Mouse (Mus musculus) liver, adult 2 months (tissue): ENCODE results near the gene Pptc7. TPM values are rescaled to one million over a fixed set of nuclear protein-coding genes. Genes with fewer than 3 reads are reported as not detected.

Experiments
- DNase-seq: peaks from one replicate; pipeline ENCODE4 v3.0.0-alpha.2; 2011; ENCODE audit warnings: low read depth, low spot score; ENCODE audit errors: extremely low read depth
- H3K27ac ChIP-seq: fragments of 200-500 bp; replicated peaks from 2 replicates; pipeline ENCODE4 v1.5.1; 2012; ENCODE audit warnings: low read depth, mild to moderate bottlenecking, control low read depth, inconsistent platforms, low read length; ENCODE audit not compliant: insufficient read depth
- H3K27me3 ChIP-seq: fragments of 200-500 bp; 2 replicates; pipeline ENCODE4 v1.6.1; 2012; ENCODE audit warnings: mild to moderate bottlenecking, moderate library complexity, low read length, inconsistent platforms; ENCODE audit not compliant: control insufficient read depth, insufficient read depth
- H3K36me3 ChIP-seq: fragments of 200-500 bp; 2 replicates; pipeline ENCODE4 v1.6.1; 2012; ENCODE audit warnings: low read length, inconsistent platforms; ENCODE audit not compliant: control insufficient read depth, insufficient read depth
- H3K4me1 ChIP-seq: fragments of 200-500 bp; 2 replicates; pipeline ENCODE4 v1.6.1; 2011; ENCODE audit warnings: low read length; ENCODE audit not compliant: control insufficient read depth, insufficient read depth
- H3K4me3 ChIP-seq: fragments of 200-500 bp; 2 replicates; pipeline ENCODE4 v1.5.1; 2011; ENCODE audit warnings: low read depth, mild to moderate bottlenecking, control low read depth, low read length, moderate library complexity; ENCODE audit not compliant: insufficient read depth
- H3K79me2 ChIP-seq: fragments of 200-500 bp; 2 replicates; pipeline ENCODE4 v1.6.1; 2012; ENCODE audit warnings: inconsistent platforms, mild to moderate bottlenecking, low read length, moderate library complexity; ENCODE audit not compliant: control insufficient read depth, insufficient read depth
- H3K9ac ChIP-seq: fragments of 200-500 bp; 2 replicates; pipeline ENCODE4 v1.6.1; 2012; ENCODE audit warnings: low read depth, mild to moderate bottlenecking, control low read depth, inconsistent platforms, low read length
- CTCF ChIP-seq: fragments of 200-500 bp; IDR thresholded peaks from 2 replicates; pipeline ENCODE4 v1.5.1; 2011; ENCODE audit warnings: low read depth, low read length, control low read depth
- POLR2A ChIP-seq: fragments of 200-500 bp; IDR thresholded peaks from 2 replicates; pipeline ENCODE4 v1.6.1; 2011; ENCODE audit warnings: low read length, control low read depth; ENCODE audit not compliant: insufficient read depth; ENCODE audit errors: extremely low read depth
- WGBS: fragments of 180-500 bp; shearing (Covaris S2); methylation state at CpG from one replicate; pipeline ENCODE4 v1.1.7; 2018; 5-methylcytosine and 5-hydroxymethylcytosine counted together
- polyA plus RNA-seq: library from polyadenylated mRNA; depleted of rRNA; stranded (reverse); fragments of >200 nt; gene quantifications from 2 replicates; pipeline ENCODE4 v1.2.3, GENCODE M21; 2012
- total RNA-seq: library from RNA; depleted of rRNA; stranded (reverse); fragments of >200 nt; gene quantifications from 2 replicates; pipeline ENCODE4 v1.2.3, GENCODE M21; 2014

Gene Pptc7
- total and polyA plus RNA-seq, 2 experiments = 8.7 to 17.6 TPM

DNA sequence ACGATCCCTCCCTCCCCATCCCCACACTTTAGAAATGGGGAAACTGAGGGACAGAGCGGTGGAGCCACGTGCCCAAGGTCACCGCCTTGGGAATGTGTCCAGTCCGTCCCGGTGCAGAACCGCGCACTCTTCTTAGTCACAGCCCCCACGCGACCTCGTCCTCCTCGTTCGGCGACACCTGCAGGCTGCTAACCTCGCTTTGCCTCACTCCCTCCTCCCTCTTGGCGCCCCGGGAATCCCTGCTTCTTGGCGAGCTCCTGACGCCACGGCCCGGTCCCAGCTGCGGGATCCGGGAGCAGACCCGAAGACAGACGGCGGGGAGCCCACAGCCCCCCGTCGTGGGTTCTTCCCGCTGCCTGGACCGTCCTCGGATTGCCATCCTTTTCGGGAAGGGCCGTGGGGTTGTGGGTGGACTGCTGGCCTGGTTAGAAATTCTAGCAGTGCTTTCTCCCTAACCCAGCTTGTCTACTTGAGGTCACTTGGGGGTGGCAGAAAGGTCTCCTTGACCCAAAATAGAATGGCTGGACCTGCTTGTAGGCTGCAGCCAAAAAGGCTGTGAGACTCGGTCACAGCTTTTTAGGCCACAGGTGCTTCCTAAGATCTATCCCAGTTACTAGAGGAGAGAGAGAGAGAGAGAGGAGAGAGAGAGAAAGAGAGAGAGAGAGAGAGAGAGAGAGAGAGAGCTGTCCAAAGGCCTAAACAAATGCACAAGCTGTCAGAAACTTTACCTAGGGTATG, 1.0 kb downstream of the Pptc7 start:
- H3K36me3 ChIP-seq = no peaks in the 10 kb centered on the region
- H3K27me3 ChIP-seq = no peaks in the 10 kb centered on the region
- H3K4me1 ChIP-seq = peaks cover 18% of the 10 kb centered on the region
- peak overlapping the region; percentile 64 for H3K27ac ChIP-seq
- WGBS = 1% methylated on average over 34 of the region's 34 CpGs
- peak overlapping the region; percentile 100 for H3K9ac ChIP-seq
- peak overlapping the region; percentile 93 for H3K4me3 ChIP-seq
- TF ChIP-seq CTCF (peak; percentile 32; the same call in 1 of the 2 replicates), POLR2A (no peak)
- peak; percentile 64 for DNase-seq
- H3K79me2 ChIP-seq = peaks cover 30% of the 10 kb centered on the region

DNA sequence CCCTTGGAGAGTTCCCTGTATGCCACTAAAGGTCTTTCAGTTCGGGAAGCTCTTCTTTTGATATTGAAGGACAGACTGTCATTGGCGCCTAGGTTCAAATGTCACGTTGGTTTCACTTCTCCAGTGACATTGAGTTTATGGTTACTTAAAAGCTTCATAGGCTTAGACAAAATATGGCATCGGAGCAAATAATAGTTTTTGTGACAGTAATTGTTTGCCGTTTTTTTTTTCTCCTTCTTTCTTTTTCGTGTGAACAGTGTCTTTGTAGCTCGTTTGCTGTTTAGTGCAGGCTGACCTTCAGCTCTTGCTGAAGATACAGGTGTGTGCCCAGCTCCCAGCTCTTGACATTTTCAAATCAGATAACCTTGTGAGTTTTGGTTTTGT, 1.6 kb downstream of the Pptc7 start:
- peak; percentile 66 for DNase-seq
- Histone ChIP-seq H3K4me1 (peaks cover 15% of the 10 kb centered on the region), H3K36me3 (no peaks in the 10 kb centered on the region), H3K79me2 (peaks cover 30% of the 10 kb centered on the region), H3K4me3 (peak overlapping the region; percentile 93), H3K9ac (peak overlapping the region; percentile 100; the same call in 1 of the 2 replicates), H3K27ac (peak overlapping the region; percentile 64; the same call in 1 of the 2 replicates), H3K27me3 (no peaks in the 10 kb centered on the region)
- whole genome bisulfite sequencing = 18% methylated on average over 7 of the region's 7 CpGs
- TF ChIP-seq CTCF = no peak
- no peak for TF ChIP-seq POLR2A

DNA sequence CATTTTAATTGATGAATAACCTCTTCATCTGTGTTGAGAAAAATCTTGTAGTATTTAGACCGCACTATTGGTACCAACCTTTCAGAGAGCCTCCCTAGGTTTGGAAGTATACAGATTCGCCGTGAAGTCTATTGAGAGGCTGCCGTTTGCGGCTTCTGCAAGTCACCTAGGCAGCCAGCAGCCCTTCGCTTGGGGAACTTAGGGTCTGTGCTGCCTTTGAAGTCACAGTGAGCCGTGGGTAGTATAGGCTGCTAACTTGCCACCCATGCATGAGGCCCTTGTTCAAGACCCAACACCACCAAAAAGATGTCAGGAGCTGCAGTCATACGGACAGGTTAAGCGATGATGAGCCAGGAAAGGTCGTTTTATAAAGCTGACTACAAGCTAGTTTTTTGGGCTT, 2.0 kb downstream of the Pptc7 start:
- Histone ChIP-seq H3K4me1 (peaks cover 19% of the 10 kb centered on the region), H3K27ac (no peak overlapping the region), H3K4me3 (peak overlapping the region; percentile 22; the same call in 1 of the 2 replicates), H3K79me2 (peaks cover 30% of the 10 kb centered on the region), H3K36me3 (no peaks in the 10 kb centered on the region), H3K9ac (0 out of 2 replicates have a peak overlapping the region, but pooled peaks have one; percentile 44), H3K27me3 (no peaks in the 10 kb centered on the region)
- no peak for DNase-seq
- no peak for TF ChIP-seq POLR2A
- 89% methylated on average over 10 of the region's 10 CpGs for WGBS

DNA sequence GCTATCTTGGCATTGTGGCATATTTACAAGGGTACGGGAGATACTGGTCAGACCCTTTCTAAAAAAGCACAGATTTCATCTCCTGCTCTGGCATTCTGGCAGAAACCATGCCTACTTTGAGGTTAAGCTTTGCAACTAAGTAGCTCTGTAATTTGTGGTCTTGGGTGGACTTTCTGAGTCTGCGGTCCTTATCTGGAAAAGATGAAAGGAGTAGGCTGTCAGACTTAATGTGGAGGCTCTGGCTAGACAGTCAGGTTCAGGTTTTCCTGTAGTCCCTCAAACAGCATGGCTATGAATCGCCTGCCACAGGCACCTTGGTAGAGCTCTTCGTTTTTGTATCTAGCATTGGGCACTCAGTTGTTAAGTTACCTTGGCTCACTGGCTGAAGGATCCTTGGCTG, 2.9 kb downstream of the Pptc7 start:
- H3K36me3 ChIP-seq = no peaks in the 10 kb centered on the region
- H3K79me2 ChIP-seq = peaks cover 30% of the 10 kb centered on the region
- WGBS = 88% methylated on average over 4 of the region's 4 CpGs
- no peak overlapping the region for H3K9ac ChIP-seq
- H3K27me3 ChIP-seq = no peaks in the 10 kb centered on the region
- no peak overlapping the region for H3K27ac ChIP-seq
- H3K4me3 ChIP-seq = no peak overlapping the region
- no peak for TF ChIP-seq POLR2A
- no peak for TF ChIP-seq CTCF
- DNase-seq = no peak
- peaks cover 23% of the 10 kb centered on the region for H3K4me1 ChIP-seq

DNA sequence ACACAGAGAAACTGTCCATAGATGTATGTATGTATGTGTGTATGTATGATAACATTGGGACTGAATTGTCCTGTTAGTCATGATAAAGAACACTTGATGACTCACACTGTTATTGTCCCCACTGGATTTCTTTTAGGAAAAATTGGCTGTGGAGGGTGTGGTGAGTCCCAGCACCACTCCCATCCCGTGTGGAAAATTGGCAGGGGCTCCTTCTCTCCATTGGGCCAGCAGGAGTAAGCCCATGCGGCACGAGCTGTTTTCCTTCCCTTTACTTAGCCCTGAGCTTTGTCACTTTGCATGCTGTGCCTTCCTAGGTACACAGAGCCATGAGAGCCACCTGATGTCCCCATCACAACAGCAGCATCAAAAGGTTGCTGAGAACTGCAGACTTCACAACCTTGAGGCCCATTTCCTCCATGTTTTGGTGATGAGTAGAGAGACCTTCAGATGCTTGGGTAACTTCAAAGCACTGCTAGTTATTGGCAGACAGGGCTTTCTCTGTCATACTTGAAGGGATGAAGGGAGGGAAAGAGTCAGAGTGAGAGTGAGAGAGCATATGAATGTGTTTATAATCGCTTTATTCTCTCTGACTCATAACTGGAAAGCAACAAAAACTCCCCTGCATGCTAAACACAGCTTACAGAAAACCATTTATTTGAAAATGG, 4.1 kb downstream of the Pptc7 start:
- 40% methylated on average over 4 of the region's 4 CpGs for WGBS
- DNase-seq = no peak
- H3K27ac ChIP-seq = no peak overlapping the region
- no peaks in the 10 kb centered on the region for H3K27me3 ChIP-seq
- no peaks in the 10 kb centered on the region for H3K36me3 ChIP-seq
- no peak overlapping the region for H3K9ac ChIP-seq
- H3K4me1 ChIP-seq = peaks cover 34% of the 10 kb centered on the region
- no peak overlapping the region for H3K4me3 ChIP-seq
- no peak for TF ChIP-seq POLR2A
- no peak for TF ChIP-seq CTCF
- H3K79me2 ChIP-seq = peaks cover 34% of the 10 kb centered on the region

DNA sequence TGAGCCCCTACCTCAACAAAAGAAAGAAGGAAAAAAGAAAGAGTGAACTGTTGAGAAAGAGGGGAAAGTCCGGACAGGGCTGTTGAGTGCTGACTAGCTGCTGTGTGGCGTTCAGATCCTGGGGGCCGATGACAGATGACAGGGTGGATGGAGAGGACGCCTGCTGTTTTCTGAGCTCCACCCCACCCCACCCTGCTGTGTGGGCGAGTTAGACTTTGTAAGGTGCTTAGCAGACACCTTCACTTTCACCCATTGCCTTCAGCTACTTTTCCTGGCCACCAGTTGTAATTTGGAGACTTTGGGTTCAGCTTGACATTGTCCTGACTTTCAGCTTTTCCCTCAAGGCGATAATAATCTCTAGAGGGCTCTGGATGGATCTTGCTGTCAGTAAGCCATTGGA, 7.0 kb downstream of the Pptc7 start:
- H3K79me2 ChIP-seq = peaks cover 46% of the 10 kb centered on the region
- TF ChIP-seq POLR2A = no peak
- TF ChIP-seq CTCF = no peak
- H3K4me3 ChIP-seq = no peak overlapping the region
- DNase-seq = no peak
- peak overlapping the region; percentile 59 for H3K27ac ChIP-seq
- H3K4me1 ChIP-seq = peaks cover 45% of the 10 kb centered on the region
- 47% methylated on average over 6 of the region's 6 CpGs for WGBS
- peak overlapping the region; percentile 18; the same call in 1 of the 2 replicates for H3K9ac ChIP-seq
- H3K27me3 ChIP-seq = no peaks in the 10 kb centered on the region
- H3K36me3 ChIP-seq = no peaks in the 10 kb centered on the region
